Mouse (Mus musculus) fibroblast of lung, adult 2 months (primary cell): ENCODE results near the gene Snx30.

ENCODE experiments used
- DNase-seq: peaks from one replicate; pipeline ENCODE4 v3.0.0-alpha.2; 2011; ENCODE audit warnings: low read depth

The Snx30 gene

GRCm38 (mm10) chr4:59824860-59825259 is 19.2 kb downstream of the Snx30 start:
- DNase-seq: no peak

- no peak for DNase-seq
Measured at GRCm38 (mm10) chr4:59825634-59826033, 20.0 kb downstream of the Snx30 start.

GRCm38 (mm10) chr4:59826381-59826780 is 20.7 kb downstream of the Snx30 start:
- DNase-seq: no peak

GRCm38 (mm10) chr4:59829072-59829471 is 23.4 kb downstream of the Snx30 start:
- no peak for DNase-seq

GRCm38 (mm10) chr4:59831038-59831437 is 25.4 kb downstream of the Snx30 start:
- DNase-seq: no peak

- no peak for DNase-seq
Measured at GRCm38 (mm10) chr4:59832810-59833209, 27.2 kb downstream of the Snx30 start.

GRCm38 (mm10) chr4:59837659-59838058 is 32.0 kb downstream of the Snx30 start:
- no peak for DNase-seq

GRCm38 (mm10) chr4:59844460-59845244 is 39.0 kb downstream of the Snx30 start:
- DNase-seq: no peak

- DNase-seq: no peak
Measured at GRCm38 (mm10) chr4:59845245-59845637, 39.6 kb downstream of the Snx30 start.

- no peak for DNase-seq
Measured at GRCm38 (mm10) chr4:59847447-59847846, 41.8 kb downstream of the Snx30 start.

- DNase-seq: no peak
Measured at GRCm38 (mm10) chr4:59850181-59850580, 44.5 kb downstream of the Snx30 start.

GRCm38 (mm10) chr4:59850886-59851623 is 45.4 kb downstream of the Snx30 start:
- DNase-seq: no peak

- DNase-seq: no peak
Measured at GRCm38 (mm10) chr4:59853155-59853554, 47.5 kb downstream of the Snx30 start.

GRCm38 (mm10) chr4:59859693-59860425 is 54.2 kb downstream of the Snx30 start:
- no peak for DNase-seq

- DNase-seq: no peak
Measured at GRCm38 (mm10) chr4:59860431-59860830, 54.8 kb downstream of the Snx30 start.

- DNase-seq: no peak
Measured at GRCm38 (mm10) chr4:59861871-59862270, 56.2 kb downstream of the Snx30 start.

- no peak for DNase-seq
Measured at GRCm38 (mm10) chr4:59862335-59862734, 56.7 kb downstream of the Snx30 start.

GRCm38 (mm10) chr4:59863869-59864268 is 58.2 kb downstream of the Snx30 start:
- no peak for DNase-seq

GRCm38 (mm10) chr4:59868086-59868485 is 62.4 kb downstream of the Snx30 start:
- DNase-seq: no peak

GRCm38 (mm10) chr4:59869488-59870057 is 63.9 kb downstream of the Snx30 start:
- peak; percentile 95 for DNase-seq

- DNase-seq: peak; percentile 39
Measured at GRCm38 (mm10) chr4:59870433-59870832, 64.8 kb downstream of the Snx30 start.

- DNase-seq: peak; percentile 73
Measured at GRCm38 (mm10) chr4:59870859-59871591, 65.4 kb downstream of the Snx30 start.
